Mouse (Mus musculus) urinary bladder, adult 18-20 months (tissue): ENCODE results near the gene Olfr354.

ENCODE experiments used
- DNase-seq, 2 experiments: peaks; one replicate each; pipeline ENCODE4 v3.0.0; 2022; ENCODE audit warnings: low spot score in 2 of 2, mixed read lengths in 2 of 2

The Olfr354 gene

DNA sequence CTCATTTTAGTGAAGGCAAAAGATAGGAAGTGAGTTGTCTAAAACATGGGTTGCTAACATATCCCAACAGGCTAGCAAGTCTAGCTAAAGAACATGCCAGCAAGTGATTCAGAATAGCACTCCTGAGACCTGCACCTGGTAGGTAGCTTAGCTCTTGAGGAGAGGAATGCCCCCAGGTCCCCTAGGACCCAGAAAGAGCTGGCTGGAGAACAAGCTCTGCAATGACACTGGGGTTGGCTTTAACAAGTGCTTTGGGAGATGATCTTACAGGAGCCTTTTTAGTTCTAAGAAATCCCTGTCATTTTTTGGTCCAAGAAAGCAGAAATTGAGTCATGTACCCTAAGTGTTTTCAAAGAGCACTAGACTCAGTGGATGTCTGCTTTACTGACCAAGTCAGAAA is at the start of gene Olfr354:
TSS of gene Olfr354 (plus strand) at position 301 of the 400 bp plus-strand sequence.
- DNase-seq: no peak

DNA sequence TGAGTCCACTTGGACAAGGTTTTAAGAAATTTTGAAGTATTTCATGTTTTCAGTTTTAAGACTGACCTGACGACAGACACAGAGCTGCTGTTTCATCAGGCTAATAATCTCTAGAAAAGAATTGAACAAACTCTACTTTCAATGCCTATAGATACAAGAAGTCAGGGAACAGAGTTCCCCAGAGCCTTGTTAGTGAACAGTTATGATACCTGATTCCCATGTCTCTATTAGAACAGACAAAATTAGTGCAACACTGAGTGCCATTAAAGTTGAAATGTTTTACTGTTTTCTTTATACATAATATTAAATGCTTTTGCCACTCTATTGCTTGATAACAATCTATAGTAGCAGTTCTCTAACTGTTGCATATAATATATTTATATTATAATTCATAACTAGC is 42.9 kb upstream of the Olfr354 start, which contains the start of gene Olfr351:
TSS of gene Olfr351 (minus strand) at position 101 of the 400 bp plus-strand sequence.
- DNase-seq: no peak

- DNase-seq: no peak
These were observed 37.3 kb upstream of the Olfr354 start, which contains the start of gene Olfr352 for GRCm38 (mm10) chr2:36868160-36868559. Gene Olfr352, plus strand, starts transcription at chr2:36868460.

DNA sequence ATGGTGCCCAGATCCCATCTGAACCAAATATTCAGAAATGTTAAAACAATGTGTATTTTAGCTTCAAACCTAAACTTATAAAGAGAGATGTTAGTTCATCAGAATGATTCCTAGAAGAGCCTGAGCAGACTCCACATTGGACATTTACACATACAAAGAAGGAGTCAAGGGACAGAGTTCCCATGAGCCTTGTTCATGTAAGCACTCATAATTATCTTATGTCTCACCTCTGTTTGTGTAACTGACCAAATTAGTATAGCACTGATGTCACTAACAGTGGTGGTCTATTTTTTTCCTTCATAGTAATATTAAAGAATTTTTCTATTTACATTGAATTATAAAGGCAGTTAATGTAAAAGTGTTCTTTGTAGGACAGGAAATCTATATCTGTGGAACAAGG is 12.6 kb upstream of the Olfr354 start, which contains the start of gene Olfr353:
TSS of gene Olfr353 (minus strand) at position 101 of the 400 bp plus-strand sequence.
- DNase-seq: no peak

GRCm38 (mm10) chr2:36897114-36897513 is 8.4 kb upstream of the Olfr354 start:
- DNase-seq: no peak

DNA sequence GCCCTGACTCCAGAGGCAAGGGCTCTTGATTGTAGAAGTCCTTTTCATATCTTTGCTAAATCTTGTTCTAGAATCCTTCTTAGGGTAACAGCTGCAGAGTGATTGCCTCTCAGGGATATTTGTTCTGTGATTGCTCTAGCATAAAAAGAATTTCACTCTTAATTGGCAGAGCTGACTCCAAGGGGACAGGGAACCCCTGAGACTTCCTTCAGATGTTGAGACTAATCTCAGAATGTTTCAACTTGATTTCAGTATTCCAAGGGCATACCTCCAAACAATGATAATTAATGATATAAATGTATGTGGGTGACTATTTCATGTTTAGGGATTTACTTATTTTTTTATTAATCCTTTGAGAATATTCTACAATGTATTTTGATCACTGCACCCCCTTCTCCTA is 23.3 kb downstream of the Olfr354 start, which contains the start of gene Olfr355:
TSS of gene Olfr355 (minus strand) at position 101 of the 400 bp plus-strand sequence.
- no peak for DNase-seq

DNA sequence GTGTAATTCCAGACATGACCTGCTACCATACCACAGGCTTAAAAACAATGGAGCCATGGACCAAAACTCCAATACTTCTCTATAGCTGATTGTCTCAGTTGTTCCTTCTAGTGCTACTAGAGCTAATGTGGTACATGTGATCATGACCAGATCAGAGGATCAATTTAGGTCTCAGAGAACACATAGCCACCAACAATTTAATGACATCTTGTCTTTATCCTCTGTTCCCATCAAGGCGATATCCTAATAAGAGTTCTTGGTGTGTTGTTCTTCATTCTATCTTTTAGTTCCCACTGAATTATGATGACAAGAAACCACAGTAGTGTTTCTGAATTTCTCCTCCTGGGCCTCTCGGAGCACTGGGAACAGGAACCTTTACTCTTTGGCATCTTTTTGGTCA is 31.3 kb downstream of the Olfr354 start, which contains the start of gene Olfr356:
TSS of gene Olfr356 (plus strand) at position 301 of the 400 bp plus-strand sequence.
- no peak for DNase-seq
